ENCODE assay signal across 10 mouse cellular contexts in the genomic region with DNA sequence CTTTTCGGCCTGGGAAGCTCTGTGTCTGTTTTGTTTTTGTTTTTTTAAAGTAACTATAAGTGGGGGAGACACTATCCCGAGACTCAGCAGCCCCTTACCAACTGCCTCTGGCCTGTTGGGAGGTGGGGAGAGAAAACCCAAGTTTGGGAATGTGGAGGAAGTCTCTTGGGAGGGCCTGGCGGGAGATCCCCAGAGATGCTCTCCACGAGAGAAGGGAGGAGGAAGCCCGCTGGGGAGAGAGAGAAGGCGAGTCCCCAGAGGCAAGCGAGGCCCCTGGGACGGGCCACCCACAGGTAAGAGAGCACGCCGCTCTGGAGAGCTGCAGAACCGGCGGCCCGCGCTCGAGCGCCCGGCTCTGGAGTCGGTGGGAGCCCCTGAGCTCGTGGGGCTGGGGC. TPM values are rescaled to one million over a fixed set of nuclear protein-coding genes. Genes with fewer than 3 reads are reported as not detected.
DNase-seq lines count a peak whose midpoint lies in the region; ATAC-seq lines count a peak whose summit lies in the region.
"Had no signal": no experiment of that assay in that cellular context is flagged by ENCODE, and none has a peak within 500 bp of the region (broad histone marks: within the 10 kb centered on the region; RNA-seq: fewer than 3 reads in every experiment).

No protein-coding gene starts in this region.

- H3K4me3 ChIP-seq in kidney, embryonic 16.5 days (ENCODE audit: low read length): peak overlapping the region; percentile 18; the same call in 1 of the 2 replicates
- H3K4me3 ChIP-seq in embryonic facial prominence, embryonic 13.5 days: peak overlapping the region; percentile 30
- peak overlapping the region; percentile 23; the same call in 1 of the 2 replicates for H3K4me3 ChIP-seq in hindbrain, embryonic 11.5 days (ENCODE audit: low read depth, low read length)
- peak overlapping the region; percentile 36 for H3K4me3 ChIP-seq in midbrain, embryonic 16.5 days (ENCODE audit: low read depth, low read length)

- H3K36me3 ChIP-seq in kidney, embryonic 16.5 days (ENCODE audit: insufficient read depth, low read length): no peaks in the 10 kb centered on the region
- H3K36me3 ChIP-seq in embryonic facial prominence, embryonic 13.5 days: no peaks in the 10 kb centered on the region
- H3K36me3 ChIP-seq in hindbrain, embryonic 11.5 days (ENCODE audit: control insufficient read depth, insufficient read depth, low read length): no peaks in the 10 kb centered on the region
- H3K36me3 ChIP-seq in midbrain, embryonic 16.5 days (ENCODE audit: control insufficient read depth, insufficient read depth, low read length): no peaks in the 10 kb centered on the region

- no peak overlapping the region for H3K4me2 ChIP-seq in kidney, embryonic 16.5 days (replicated peaks; ENCODE audit: low read depth, low read length)
- H3K4me2 ChIP-seq in embryonic facial prominence, embryonic 13.5 days: peak overlapping the region; percentile 47; the same call in 1 of the 2 replicates
- H3K4me2 ChIP-seq in hindbrain, embryonic 11.5 days (replicated peaks; ENCODE audit: low read depth, low read length): no peak overlapping the region
- H3K4me2 ChIP-seq in midbrain, embryonic 16.5 days (ENCODE audit: low read length): peak overlapping the region; percentile 48

- DNase-seq in kidney, postnatal 4 days: no peak
- DNase-seq in hindbrain, embryonic 11.5 days (ENCODE audit: low spot score): no peak
- DNase-seq in gastrocnemius, postnatal 10 days: no peak
- DNase-seq in layer of hippocampus, adult 18-20 months (ENCODE audit: low spot score in 2 of 2): no peak
- DNase-seq: gastrocnemius, postnatal 25 days had no signal

- no peak for ATAC-seq in kidney, embryonic 16.5 days (ENCODE audit: low FRiP score, low TSS enrichment)
- no peak for ATAC-seq in embryonic facial prominence, embryonic 13.5 days (ENCODE audit: insufficient number of reproducible peaks, insufficient read depth, low FRiP score, low TSS enrichment, low read depth)
- ATAC-seq in hindbrain, embryonic 11.5 days (ENCODE audit: low FRiP score): no peak
- no peak for ATAC-seq in midbrain, embryonic 16.5 days

- H3K9ac ChIP-seq in kidney, embryonic 16.5 days (replicated peaks; ENCODE audit: low read length): no peak overlapping the region
- no peak overlapping the region for H3K9ac ChIP-seq in embryonic facial prominence, embryonic 13.5 days
- H3K9ac ChIP-seq in hindbrain, embryonic 11.5 days (ENCODE audit: low read depth, low read length): no peak overlapping the region
- H3K9ac ChIP-seq in midbrain, embryonic 16.5 days (ENCODE audit: low read depth, low read length): 0 out of 2 replicates have a peak overlapping the region, but pooled peaks have one; percentile 16

- H3K9me3 ChIP-seq in kidney, embryonic 16.5 days (ENCODE audit: low read length): no peaks in the 10 kb centered on the region
- no peaks in the 10 kb centered on the region for H3K9me3 ChIP-seq in embryonic facial prominence, embryonic 13.5 days
- H3K9me3 ChIP-seq in hindbrain, embryonic 11.5 days (ENCODE audit: control insufficient read depth, low read length): no peaks in the 10 kb centered on the region
- H3K9me3 ChIP-seq in midbrain, embryonic 16.5 days (replicated peaks; ENCODE audit: control insufficient read depth, low read length, poor library complexity, severe bottlenecking): no peaks in the 10 kb centered on the region

- H3K27ac ChIP-seq in kidney, embryonic 16.5 days (ENCODE audit: low read length): no peak overlapping the region
- H3K27ac ChIP-seq in embryonic facial prominence, embryonic 13.5 days: no peak overlapping the region
- H3K27ac ChIP-seq in hindbrain, embryonic 11.5 days (ENCODE audit: low read depth, low read length): no peak overlapping the region
- no peak overlapping the region; the same call in 1 of the 2 replicates for H3K27ac ChIP-seq in midbrain, embryonic 16.5 days (ENCODE audit: low read length)

- peaks cover 100% of the 10 kb centered on the region for H3K27me3 ChIP-seq in kidney, embryonic 16.5 days (ENCODE audit: insufficient read depth, low read length)
- H3K27me3 ChIP-seq in embryonic facial prominence, embryonic 13.5 days: peaks cover 100% of the 10 kb centered on the region
- peaks cover 98% of the 10 kb centered on the region for H3K27me3 ChIP-seq in hindbrain, embryonic 11.5 days (ENCODE audit: control insufficient read depth, insufficient read depth, low read length)
- H3K27me3 ChIP-seq in midbrain, embryonic 16.5 days (ENCODE audit: control insufficient read depth, insufficient read depth, low read depth, low read length): peaks cover 73% of the 10 kb centered on the region

- 2% methylated on average over 19 of the region's 19 CpGs for WGBS in kidney, embryonic 16.5 days
- 1% methylated on average over 19 of the region's 19 CpGs for WGBS in embryonic facial prominence, embryonic 13.5 days
- under 1% methylated on average over 19 of the region's 19 CpGs for WGBS in hindbrain, embryonic 11.5 days
- WGBS in midbrain, embryonic 16.5 days: 4% methylated on average over 19 of the region's 19 CpGs

- peaks cover 18% of the 10 kb centered on the region for H3K4me1 ChIP-seq in kidney, embryonic 16.5 days (ENCODE audit: insufficient read depth, low read length)
- H3K4me1 ChIP-seq in embryonic facial prominence, embryonic 13.5 days: peaks cover 24% of the 10 kb centered on the region
- peaks cover 6% of the 10 kb centered on the region; the same call in 1 of the 2 replicates for H3K4me1 ChIP-seq in hindbrain, embryonic 11.5 days (replicated peaks; ENCODE audit: control insufficient read depth, insufficient read depth, low read length)
- peaks cover 18% of the 10 kb centered on the region for H3K4me1 ChIP-seq in midbrain, embryonic 16.5 days (ENCODE audit: control insufficient read depth, insufficient read depth, low read length)

RNA-seq across cellular contexts. Expression of a gene that starts 2.7 kb away (rescaled TPM):
- not detected in 2 replicates for polyA plus RNA-seq in kidney, embryonic 16.5 days (2015; fragmentation: Nextera tagmentation; extraction: Ambion mirVana)
- polyA plus RNA-seq in embryonic facial prominence, embryonic 13.5 days (2015; fragmentation: Nextera tagmentation; extraction: Ambion mirVana): 0.17 and 0.48 TPM in 2 replicates
- polyA plus RNA-seq in hindbrain, embryonic 11.5 days (2014; fragmentation: Nextera tagmentation; extraction: Ambion mirVana): 0.27 and 0.36 TPM in 2 replicates
- 4.5 and 5.6 TPM in 2 replicates for polyA plus RNA-seq in midbrain, embryonic 16.5 days (2015; fragmentation: Nextera tagmentation; extraction: Ambion mirVana)
- total RNA-seq in gastrocnemius, postnatal 10 days (2021): not detected
- 100 to 1,000 TPM; 158 to 159 TPM for total RNA-seq in layer of hippocampus, adult 18-20 months (2021)
- total RNA-seq: gastrocnemius, postnatal 25 days; monocyte, adult 5-6 weeks had no signal

RNA-seq across cellular contexts. Expression of a gene that starts 21.5 kb away (rescaled TPM):
- 5.4 and 5.8 TPM in 2 replicates for polyA plus RNA-seq in kidney, embryonic 16.5 days (2015; fragmentation: Nextera tagmentation; extraction: Ambion mirVana)
- polyA plus RNA-seq in embryonic facial prominence, embryonic 13.5 days (2015; fragmentation: Nextera tagmentation; extraction: Ambion mirVana): 1.2 and 2.0 TPM in 2 replicates
- polyA plus RNA-seq in hindbrain, embryonic 11.5 days (2014; fragmentation: Nextera tagmentation; extraction: Ambion mirVana): 0.29 and 0.70 TPM in 2 replicates
- polyA plus RNA-seq in midbrain, embryonic 16.5 days (2015; fragmentation: Nextera tagmentation; extraction: Ambion mirVana): 2.4 and 2.9 TPM in 2 replicates
- under 1 TPM; 0.35 to 0.70 TPM for total RNA-seq in gastrocnemius, postnatal 10 days (2021)
- 10 to 100 TPM; 59.9 to 65.4 TPM for total RNA-seq in layer of hippocampus, adult 18-20 months (2021)
- total RNA-seq: monocyte, adult 5-6 weeks had no signal

RNA-seq across cellular contexts. Expression of a gene that starts 31.4 kb away (rescaled TPM):
- 62.0 and 62.4 TPM in 2 replicates for polyA plus RNA-seq in kidney, embryonic 16.5 days (2015; fragmentation: Nextera tagmentation; extraction: Ambion mirVana)
- 38.3 and 42.3 TPM in 2 replicates for polyA plus RNA-seq in embryonic facial prominence, embryonic 13.5 days (2015; fragmentation: Nextera tagmentation; extraction: Ambion mirVana)
- 40.1 and 43.2 TPM in 2 replicates for polyA plus RNA-seq in hindbrain, embryonic 11.5 days (2014; fragmentation: Nextera tagmentation; extraction: Ambion mirVana)
- 32.9 and 37.0 TPM in 2 replicates for polyA plus RNA-seq in midbrain, embryonic 16.5 days (2015; fragmentation: Nextera tagmentation; extraction: Ambion mirVana)
- 10 to 100 TPM; 11.4 to 12.1 TPM for total RNA-seq in gastrocnemius, postnatal 10 days (2021)
- 10 to 100 TPM; 35.3 to 36.7 TPM for total RNA-seq in layer of hippocampus, adult 18-20 months (2021)

RNA-seq across cellular contexts. Expression of a gene that starts 56.9 kb away (rescaled TPM):
- 2.4 and 2.7 TPM in 2 replicates for polyA plus RNA-seq in kidney, embryonic 16.5 days (2015; fragmentation: Nextera tagmentation; extraction: Ambion mirVana)
- 0.89 and 1.1 TPM in 2 replicates for polyA plus RNA-seq in embryonic facial prominence, embryonic 13.5 days (2015; fragmentation: Nextera tagmentation; extraction: Ambion mirVana)
- polyA plus RNA-seq in hindbrain, embryonic 11.5 days (2014; fragmentation: Nextera tagmentation; extraction: Ambion mirVana): 0.53 and 0.54 TPM in 2 replicates
- 0.22 TPM in 1 of 2 replicates, not detected in the other for polyA plus RNA-seq in midbrain, embryonic 16.5 days (2015; fragmentation: Nextera tagmentation; extraction: Ambion mirVana)
- 100 to 1,000 TPM; 585 to 712 TPM for total RNA-seq in gastrocnemius, postnatal 10 days (2021)
- under 1 TPM; 0.92 to 0.96 TPM for total RNA-seq in layer of hippocampus, adult 18-20 months (2021)
- total RNA-seq: monocyte, adult 5-6 weeks had no signal

RNA-seq across cellular contexts. Expression of a gene that starts 59.5 kb away (rescaled TPM):
- 2.5 and 2.8 TPM in 2 replicates for polyA plus RNA-seq in kidney, embryonic 16.5 days (2015; fragmentation: Nextera tagmentation; extraction: Ambion mirVana)
- polyA plus RNA-seq in embryonic facial prominence, embryonic 13.5 days (2015; fragmentation: Nextera tagmentation; extraction: Ambion mirVana): 0.45 and 1.3 TPM in 2 replicates
- polyA plus RNA-seq in hindbrain, embryonic 11.5 days (2014; fragmentation: Nextera tagmentation; extraction: Ambion mirVana): 0.54 and 0.93 TPM in 2 replicates
- polyA plus RNA-seq in midbrain, embryonic 16.5 days (2015; fragmentation: Nextera tagmentation; extraction: Ambion mirVana): 1.5 and 1.7 TPM in 2 replicates
- total RNA-seq in gastrocnemius, postnatal 10 days (2021): under 1 TPM; 0.28 to 0.77 TPM
- under 1 TPM in 1 of 2 experiments, not detected in 1; 0.37 TPM for total RNA-seq in layer of hippocampus, adult 18-20 months (2021)
- total RNA-seq: monocyte, adult 5-6 weeks had no signal
- polyA plus RNA-seq: small intestine, adult 2 months had no signal

Comparison
In these comparisons a context has a peak if more than half of its experiments do, and no peak if none do; other contexts are left out.
1. H3K4me2 ChIP-seq: peak in embryonic facial prominence, embryonic 13.5 days (single experiment) and midbrain, embryonic 16.5 days (single experiment); none in kidney, embryonic 16.5 days (single experiment) and hindbrain, embryonic 11.5 days (single experiment).
2. Peak in every context shown above with its lines, with median percentiles within 50 percentile points of each other: H3K4me3 ChIP-seq.